Mouse (Mus musculus): ENCODE measurements at regions not wholly inside any gene's neighbourhood (a gene's known extent, or its start where the extent isn't known, plus 50 kb on each side); places are given as distances from the start of the nearest gene placed in this dataset.

GRCm38 (mm10) chr4:137216908-137217497 is 60.3 kb upstream of the Wnt4 start:
- no peaks in the 10 kb centered on the region for H3K9me3 ChIP-seq
- WGBS: 53% methylated on average over 9 of the region's 9 CpGs
- no peak for ATAC-seq
- H3K27me3 ChIP-seq (replicated peaks): no peaks in the 10 kb centered on the region
- H3K4me1 ChIP-seq (replicated peaks): peaks cover 6% of the 10 kb centered on the region
- no peaks in the 10 kb centered on the region for H3K36me3 ChIP-seq
- H3K4me2 ChIP-seq (replicated peaks): no peak overlapping the region
- H3K27ac ChIP-seq: no peak overlapping the region
- H3K4me3 ChIP-seq (replicated peaks): no peak overlapping the region
- no peak overlapping the region for H3K9ac ChIP-seq

DNA sequence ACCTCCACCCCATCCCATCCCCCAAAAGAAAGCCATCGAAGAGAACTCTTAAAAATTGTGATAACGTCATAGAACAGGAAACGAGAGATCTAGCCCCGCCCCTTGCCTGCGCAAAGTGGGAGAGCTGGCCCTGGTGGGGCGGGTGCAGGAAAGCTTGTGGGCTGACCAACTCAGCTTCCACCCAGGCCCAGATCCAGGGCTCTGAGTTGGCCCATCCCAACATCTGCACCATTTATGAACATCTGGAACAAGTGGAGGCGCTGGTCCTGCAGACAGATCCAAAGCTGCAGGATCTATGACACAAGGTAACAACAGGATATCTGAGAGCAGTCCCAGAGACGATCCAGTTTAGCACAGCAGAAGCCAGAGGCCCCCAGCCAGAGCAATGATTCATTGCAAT is 62.7 kb upstream of the Wnt4 start:
- Histone ChIP-seq H3K9me3 (no peaks in the 10 kb centered on the region), H3K4me1 (replicated peaks) (peaks cover 16% of the 10 kb centered on the region), H3K9ac (no peak overlapping the region), H3K27me3 (replicated peaks) (no peaks in the 10 kb centered on the region), H3K36me3 (no peaks in the 10 kb centered on the region), H3K4me3 (replicated peaks) (no peak overlapping the region), H3K4me2 (replicated peaks) (no peak overlapping the region), H3K27ac (no peak overlapping the region)
- WGBS: 65% methylated on average over 8 of the region's 8 CpGs
- ATAC-seq: no peak

- H3K27me3 ChIP-seq (replicated peaks): no peaks in the 10 kb centered on the region
- no peaks in the 10 kb centered on the region for H3K9me3 ChIP-seq
- H3K27ac ChIP-seq: no peak overlapping the region
- 38% methylated on average over 9 of the region's 9 CpGs for WGBS
- H3K9ac ChIP-seq: no peak overlapping the region
- ATAC-seq: no peak
- no peak overlapping the region for H3K4me2 ChIP-seq (replicated peaks)
- no peaks in the 10 kb centered on the region for H3K36me3 ChIP-seq
- no peak overlapping the region for H3K4me3 ChIP-seq (replicated peaks)
- H3K4me1 ChIP-seq (replicated peaks): peaks cover 16% of the 10 kb centered on the region
Observed at GRCm38 (mm10) chr4:137212846-137213245, 64.4 kb upstream of the Wnt4 start.

GRCm38 (mm10) chr4:137212106-137212505 is 65.2 kb upstream of the Wnt4 start:
- H3K4me2 ChIP-seq (replicated peaks): no peak overlapping the region
- H3K27ac ChIP-seq: no peak overlapping the region
- no peaks in the 10 kb centered on the region for H3K27me3 ChIP-seq (replicated peaks)
- H3K9ac ChIP-seq: no peak overlapping the region
- H3K36me3 ChIP-seq: no peaks in the 10 kb centered on the region
- no peaks in the 10 kb centered on the region for H3K9me3 ChIP-seq
- whole genome bisulfite sequencing: 16% methylated on average over 14 of the region's 14 CpGs
- no peak overlapping the region for H3K4me3 ChIP-seq (replicated peaks)
- peaks cover 16% of the 10 kb centered on the region for H3K4me1 ChIP-seq (replicated peaks)
- peak; percentile 57; the same call in 1 of the 2 replicates for ATAC-seq

GRCm38 (mm10) chr4:137211288-137211687 is 66.0 kb upstream of the Wnt4 start:
- Histone ChIP-seq H3K4me2 (replicated peaks) (no peak overlapping the region), H3K9me3 (no peaks in the 10 kb centered on the region), H3K4me3 (replicated peaks) (no peak overlapping the region), H3K27ac (no peak overlapping the region), H3K27me3 (replicated peaks) (no peaks in the 10 kb centered on the region), H3K9ac (no peak overlapping the region), H3K4me1 (replicated peaks) (peaks cover 16% of the 10 kb centered on the region), H3K36me3 (no peaks in the 10 kb centered on the region)
- WGBS: 85% methylated on average over 4 of the region's 4 CpGs
- ATAC-seq: no peak

GRCm38 (mm10) chr4:137210525-137210924 is 66.8 kb upstream of the Wnt4 start:
- no peaks in the 10 kb centered on the region for H3K27me3 ChIP-seq (replicated peaks)
- no peaks in the 10 kb centered on the region for H3K9me3 ChIP-seq
- no peak overlapping the region for H3K27ac ChIP-seq
- peaks cover 16% of the 10 kb centered on the region for H3K4me1 ChIP-seq (replicated peaks)
- WGBS: 75% methylated on average over 4 of the region's 4 CpGs
- no peak overlapping the region for H3K4me3 ChIP-seq (replicated peaks)
- no peak overlapping the region for H3K4me2 ChIP-seq (replicated peaks)
- H3K36me3 ChIP-seq: no peaks in the 10 kb centered on the region
- ATAC-seq: peak; percentile 26; the same call in 1 of the 2 replicates
- H3K9ac ChIP-seq: no peak overlapping the region

- WGBS: 85% methylated on average over 7 of the region's 7 CpGs
- Histone ChIP-seq H3K27me3 (replicated peaks) (no peaks in the 10 kb centered on the region), H3K4me3 (replicated peaks) (no peak overlapping the region), H3K36me3 (no peaks in the 10 kb centered on the region), H3K4me1 (replicated peaks) (no peaks in the 10 kb centered on the region), H3K27ac (no peak overlapping the region), H3K9ac (no peak overlapping the region), H3K9me3 (no peaks in the 10 kb centered on the region), H3K4me2 (replicated peaks) (no peak overlapping the region)
- no peak for ATAC-seq
Observed at GRCm38 (mm10) chr4:137200968-137201367, 76.3 kb upstream of the Wnt4 start.

- Histone ChIP-seq H3K4me3 (replicated peaks) (no peak overlapping the region), H3K27me3 (replicated peaks) (no peaks in the 10 kb centered on the region), H3K4me1 (replicated peaks) (no peaks in the 10 kb centered on the region), H3K9ac (no peak overlapping the region), H3K9me3 (no peaks in the 10 kb centered on the region), H3K36me3 (no peaks in the 10 kb centered on the region), H3K4me2 (replicated peaks) (no peak overlapping the region), H3K27ac (no peak overlapping the region)
- ATAC-seq: no peak
- WGBS: 69% methylated on average over 9 of the region's 9 CpGs
Observed at GRCm38 (mm10) chr4:137200426-137200825, 76.9 kb upstream of the Wnt4 start.

- no peak overlapping the region for H3K27ac ChIP-seq
- no peak overlapping the region for H3K4me2 ChIP-seq (replicated peaks)
- H3K9me3 ChIP-seq: no peaks in the 10 kb centered on the region
- H3K27me3 ChIP-seq (replicated peaks): no peaks in the 10 kb centered on the region
- no peak for ATAC-seq
- 49% methylated on average over 5 of the region's 5 CpGs for WGBS
- H3K4me3 ChIP-seq (replicated peaks): no peak overlapping the region
- H3K9ac ChIP-seq: no peak overlapping the region
- no peaks in the 10 kb centered on the region for H3K36me3 ChIP-seq
- H3K4me1 ChIP-seq (replicated peaks): no peaks in the 10 kb centered on the region
Observed at GRCm38 (mm10) chr4:137196491-137196974, 80.8 kb upstream of the Wnt4 start.

- H3K4me2 ChIP-seq (replicated peaks): no peak overlapping the region
- H3K9ac ChIP-seq: no peak overlapping the region
- no peak overlapping the region for H3K4me3 ChIP-seq (replicated peaks)
- ATAC-seq: no peak
- no peaks in the 10 kb centered on the region for H3K36me3 ChIP-seq
- WGBS: 75% methylated on average over 11 of the region's 11 CpGs
- no peaks in the 10 kb centered on the region for H3K27me3 ChIP-seq (replicated peaks)
- no peak overlapping the region for H3K27ac ChIP-seq
- H3K4me1 ChIP-seq (replicated peaks): peaks cover 6% of the 10 kb centered on the region; the same call in 1 of the 2 replicates
- no peaks in the 10 kb centered on the region for H3K9me3 ChIP-seq
Observed at GRCm38 (mm10) chr4:137194106-137194505, 83.2 kb upstream of the Wnt4 start.

DNA sequence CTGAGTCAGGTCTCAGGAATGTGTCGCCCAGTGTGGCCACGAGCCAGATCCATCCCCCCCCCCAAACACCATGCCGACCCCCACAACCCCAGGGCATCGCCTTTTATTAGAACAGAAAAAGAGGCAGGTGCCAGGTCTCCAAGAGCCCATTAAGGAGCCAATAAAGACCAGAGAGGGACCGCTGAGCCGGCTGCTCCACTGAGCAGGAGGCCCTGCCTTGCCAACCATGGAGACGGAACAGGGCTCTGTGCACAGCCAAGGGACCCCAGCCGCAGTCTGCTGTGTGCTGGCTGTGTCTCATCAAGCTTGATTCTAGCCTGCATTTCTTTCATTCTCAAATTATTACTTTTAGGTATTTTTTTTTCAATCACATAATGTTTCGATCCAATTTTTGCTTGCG is 86.7 kb upstream of the Wnt4 start:
- no peak for ATAC-seq
- Histone ChIP-seq H3K4me2 (replicated peaks) (no peak overlapping the region), H3K36me3 (no peaks in the 10 kb centered on the region), H3K9ac (no peak overlapping the region), H3K27ac (no peak overlapping the region), H3K4me3 (replicated peaks) (no peak overlapping the region), H3K27me3 (replicated peaks) (no peaks in the 10 kb centered on the region), H3K4me1 (replicated peaks) (peaks cover 6% of the 10 kb centered on the region; the same call in 1 of the 2 replicates), H3K9me3 (no peaks in the 10 kb centered on the region)
- 81% methylated on average over 10 of the region's 10 CpGs for WGBS

DNA sequence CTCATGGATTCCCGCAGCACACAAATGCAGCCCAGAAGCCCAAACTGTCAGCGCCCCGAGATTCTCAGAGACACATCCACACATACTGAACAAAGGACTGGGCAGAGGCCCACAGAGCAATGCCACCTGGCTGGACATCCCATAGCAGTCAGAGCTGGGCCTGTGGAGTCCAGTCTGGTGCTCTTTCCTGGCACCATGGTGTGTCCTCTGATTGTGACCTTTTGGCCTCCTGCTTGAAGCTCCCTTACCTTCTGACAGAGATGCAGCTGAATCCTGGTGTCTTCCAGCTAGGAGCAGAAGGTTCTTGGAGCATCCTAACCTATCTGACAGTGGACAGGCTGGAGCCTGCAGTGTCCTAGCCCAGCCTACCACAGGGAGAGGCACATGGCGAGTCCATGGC is 87.5 kb upstream of the Wnt4 start:
- no peak overlapping the region for H3K9ac ChIP-seq
- no peak for ATAC-seq
- no peaks in the 10 kb centered on the region for H3K27me3 ChIP-seq (replicated peaks)
- WGBS: 87% methylated on average over 4 of the region's 4 CpGs
- no peak overlapping the region for H3K27ac ChIP-seq
- H3K4me1 ChIP-seq (replicated peaks): peaks cover 6% of the 10 kb centered on the region; the same call in 1 of the 2 replicates
- no peaks in the 10 kb centered on the region for H3K9me3 ChIP-seq
- H3K4me2 ChIP-seq (replicated peaks): no peak overlapping the region
- no peaks in the 10 kb centered on the region for H3K36me3 ChIP-seq
- H3K4me3 ChIP-seq (replicated peaks): no peak overlapping the region

GRCm38 (mm10) chr4:137189058-137189457 is 88.2 kb upstream of the Wnt4 start:
- 57% methylated on average over 6 of the region's 6 CpGs for WGBS
- H3K9ac ChIP-seq: no peak overlapping the region

More at GRCm38 (mm10) chr4:137189058-137189457, 88.2 kb upstream of the Wnt4 start:
- Histone ChIP-seq H3K4me3 (replicated peaks) (no peak overlapping the region), H3K27ac (no peak overlapping the region), H3K36me3 (no peaks in the 10 kb centered on the region), H3K4me1 (replicated peaks) (peaks cover 13% of the 10 kb centered on the region; the same call in 1 of the 2 replicates), H3K27me3 (replicated peaks) (no peaks in the 10 kb centered on the region), H3K9me3 (no peaks in the 10 kb centered on the region), H3K4me2 (replicated peaks) (no peak overlapping the region)
- no peak for ATAC-seq
